Mouse (Mus musculus) heart, postnatal 14 days (tissue): ENCODE measurements around the gene Rnaset2b. TPM values are rescaled to one million over a fixed set of nuclear protein-coding genes. Genes with fewer than 3 reads are reported as not detected.
"Not testable (repeated sequence)": the region's sequence is repeated elsewhere in the genome, so short reads cannot be mapped to it uniquely, and the experiment has no call there.

Experiments used
- DNase-seq, 2 experiments: peaks; one replicate each; pipeline ENCODE4 v3.0.0; 2021 to 2022
- intact Hi-C: fragments of 180-260 bp; cut with DNase I; formaldehyde crosslinking; loops from one replicate; pipeline ENCODE4 v1.15.1; 2025
- total RNA-seq, 2 experiments: library from RNA; stranded (reverse); gene quantifications; 2 replicates each; pipeline ENCODE4 v1.2.3; 2021

The Rnaset2b gene
- total RNA-seq, 2 experiments from 2014 or later: 172 to 175 TPM

DNA sequence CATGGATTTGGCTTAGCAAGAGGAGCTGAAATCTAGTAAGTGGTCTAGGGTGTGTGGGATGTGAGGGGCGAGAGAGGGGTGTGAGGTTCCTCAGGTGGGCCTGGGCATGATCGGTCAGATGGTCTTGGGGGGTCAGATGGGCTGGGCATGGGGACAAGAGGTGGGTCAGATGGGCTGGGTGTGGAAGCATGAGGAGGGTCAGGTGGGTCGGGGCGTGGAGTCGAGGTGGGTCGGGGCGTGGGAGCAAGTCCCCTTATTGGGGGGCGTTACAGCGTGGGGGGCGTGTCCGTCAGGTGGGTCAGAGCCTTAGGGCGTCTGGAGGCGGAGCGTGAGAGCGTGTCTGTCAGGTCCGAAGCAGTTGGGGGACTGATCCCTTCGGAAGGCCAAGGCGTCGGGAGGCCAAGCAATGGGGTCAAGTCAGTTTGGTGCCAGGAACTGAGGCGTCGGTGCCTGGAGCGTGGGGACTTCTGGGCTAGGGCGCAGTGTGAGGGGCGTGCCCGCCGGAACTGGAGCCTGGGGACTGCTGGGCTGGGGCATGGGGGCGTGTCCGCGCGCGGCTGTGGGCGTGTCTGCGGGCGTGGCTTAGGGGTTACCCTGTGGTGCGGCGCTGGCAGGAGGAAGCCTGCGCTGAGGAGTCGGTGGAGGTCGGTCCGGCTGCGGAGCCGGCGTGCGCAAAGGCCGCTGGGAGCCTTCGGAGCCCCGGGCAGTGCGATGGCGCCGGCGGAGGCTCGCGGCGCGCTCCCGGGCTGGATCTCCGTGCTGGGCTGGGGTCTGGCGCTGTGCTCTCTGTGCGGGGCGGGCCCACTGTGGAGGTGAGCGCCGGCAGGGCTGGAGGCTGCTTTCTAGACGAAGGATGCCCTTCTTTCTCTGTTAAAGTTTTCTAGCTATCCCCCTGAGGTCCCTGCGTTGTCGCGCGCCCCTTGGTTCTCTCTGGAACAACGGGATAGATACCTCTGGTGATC is 8.1 kb downstream of the Rnaset2b start, which contains the start of gene Gm49721:
Gene Gm49721, plus strand, starts transcription at position 618 of the 962 bp plus-strand sequence.
- peak; percentile 70 to 75 for DNase-seq
- intact Hi-C loops: not testable (repeated sequence)

DNA sequence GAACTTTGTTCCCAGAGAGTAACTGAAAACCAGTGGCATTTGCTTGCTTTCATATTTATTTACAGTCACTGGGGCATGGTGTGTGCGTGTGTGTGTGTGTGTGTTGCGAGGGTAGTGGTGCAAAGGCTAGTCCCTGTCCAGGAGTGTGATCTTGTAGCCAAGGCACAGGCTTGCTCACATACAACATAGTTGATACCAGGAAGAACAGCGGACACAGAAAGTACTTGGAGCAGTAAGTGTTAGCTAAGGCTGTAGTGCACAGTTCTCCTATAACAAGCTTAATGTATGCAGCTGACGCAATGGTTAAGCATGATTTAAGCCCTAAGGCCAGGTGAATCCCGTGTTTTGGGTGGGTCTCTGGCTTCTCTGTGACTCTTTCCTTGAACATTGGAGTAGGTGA is 8.9 kb downstream of the Rnaset2b start:
- intact Hi-C loops: not testable (repeated sequence)

DNA sequence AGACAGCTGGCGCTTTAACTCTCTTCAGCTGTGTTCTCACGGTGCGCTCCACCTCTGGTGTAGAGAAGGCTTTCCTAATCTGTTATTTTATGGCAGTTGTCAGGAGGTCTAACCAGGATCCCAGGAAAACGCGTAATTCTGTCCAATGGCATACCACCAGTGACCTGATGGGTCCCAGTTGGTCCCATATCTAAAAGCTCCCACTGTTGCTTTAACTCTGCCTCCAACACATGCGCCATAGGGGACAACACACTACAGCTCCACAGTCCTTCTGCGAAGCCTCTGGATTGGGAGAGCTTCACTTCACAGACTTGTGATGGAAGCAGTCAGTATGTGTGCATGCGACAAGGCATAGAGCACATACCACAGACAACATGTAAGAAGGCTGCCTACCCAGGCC is 9.7 kb downstream of the Rnaset2b start:
- intact Hi-C loops, DNase-seq: not testable (repeated sequence)

More for the DNA sequence above, 8.9 kb downstream of the Rnaset2b start:
- not testable (repeated sequence) for DNase-seq

DNA sequence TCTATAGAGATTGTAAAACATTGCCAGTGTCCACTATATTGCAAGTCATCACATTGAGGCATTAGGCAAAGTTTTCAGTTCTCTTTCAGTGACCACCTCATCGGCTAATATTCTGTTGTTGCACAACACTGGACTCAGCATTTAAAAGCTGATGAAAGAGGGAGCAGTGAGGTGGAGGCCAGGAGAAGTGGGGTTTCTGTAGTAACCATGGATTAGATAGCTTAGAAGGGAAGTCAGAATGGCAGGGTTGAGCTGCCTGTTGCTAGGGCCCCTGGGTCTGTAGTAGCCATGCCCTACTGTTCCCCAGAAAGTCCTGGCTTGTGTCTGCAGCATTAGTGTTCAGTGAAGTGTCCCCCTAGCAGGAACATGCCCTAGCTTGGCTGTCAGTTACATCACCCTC is 15.7 kb downstream of the Rnaset2b start:
- DNase-seq, intact Hi-C loops: not testable (repeated sequence)

DNA sequence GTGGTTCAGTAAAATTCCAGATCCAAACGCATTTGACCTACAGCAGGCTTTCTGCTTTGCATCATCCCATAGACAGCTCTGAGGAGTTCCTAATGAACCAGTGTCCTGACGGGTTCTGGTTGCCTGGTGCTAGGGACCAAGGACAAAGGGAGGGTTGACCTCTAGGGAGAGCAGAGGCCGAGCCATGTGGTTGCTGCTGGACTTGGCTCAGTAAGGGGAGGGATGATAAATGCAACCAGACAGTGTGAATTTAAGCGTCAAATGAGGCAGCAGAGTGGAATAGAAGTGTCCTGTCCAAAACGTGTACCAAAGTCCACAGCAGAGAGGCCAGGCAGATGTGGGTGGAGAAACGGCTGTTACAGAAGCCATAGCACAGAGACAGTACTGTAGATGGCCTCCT is 25.1 kb downstream of the Rnaset2b start:
- intact Hi-C loops: not testable (repeated sequence)

DNA sequence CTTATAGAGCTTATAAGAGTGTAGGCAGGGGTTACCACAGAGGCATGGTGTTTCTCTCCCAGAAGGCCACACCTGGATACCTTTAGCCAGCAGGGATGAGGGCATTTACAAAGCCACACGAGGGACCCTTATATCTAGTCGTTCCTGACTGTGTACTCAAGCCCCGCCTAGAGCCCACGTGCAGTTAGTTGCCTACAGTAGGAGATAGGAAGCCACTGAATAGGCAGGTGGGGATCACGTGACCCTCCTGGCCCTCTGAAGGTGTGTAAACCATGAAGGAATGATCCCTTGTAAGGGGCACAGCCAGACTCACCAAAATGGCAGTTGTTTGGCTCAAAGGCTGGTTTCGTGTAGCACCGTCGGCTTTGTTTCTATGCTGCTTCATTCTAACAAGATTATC is 26.4 kb downstream of the Rnaset2b start:
- DNase-seq, intact Hi-C loops: not testable (repeated sequence)

More for the DNA sequence above, 25.1 kb downstream of the Rnaset2b start:
- not testable (repeated sequence) for DNase-seq

DNA sequence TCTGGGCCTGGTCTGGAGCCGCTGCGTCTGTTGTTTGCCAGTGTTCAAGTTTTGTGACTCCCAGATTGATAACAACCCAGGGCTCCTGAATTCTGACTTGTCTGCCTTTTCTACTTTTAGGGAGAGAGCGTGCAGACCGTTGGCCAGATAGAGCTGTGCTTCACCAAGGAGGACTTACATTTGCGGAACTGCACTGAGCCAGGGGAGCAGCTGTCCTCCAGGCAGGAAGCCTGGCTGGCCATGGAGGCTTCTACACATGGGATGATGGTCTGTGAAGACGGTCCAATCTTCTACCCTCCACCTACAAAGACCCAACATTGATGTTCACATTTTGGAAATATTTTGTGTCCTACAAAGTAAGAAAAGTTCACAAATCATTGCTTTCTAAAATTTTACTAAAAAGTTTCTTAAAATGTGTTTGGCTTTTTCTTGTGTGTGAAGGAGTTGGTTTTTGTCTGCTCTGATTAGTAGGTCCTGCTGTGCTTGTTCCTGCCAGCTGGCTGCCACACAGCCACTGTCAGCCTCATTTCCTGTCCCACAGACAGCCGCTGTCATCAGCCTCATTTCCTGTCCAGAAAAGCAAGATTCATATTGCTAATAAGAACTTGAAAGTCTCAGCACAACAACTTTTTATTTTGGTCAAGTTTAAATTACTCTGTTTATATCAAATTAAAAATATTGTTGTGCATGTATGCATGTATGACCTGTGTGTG is 27.5 kb downstream of the Rnaset2b start:
- DNase-seq, intact Hi-C loops: not testable (repeated sequence)

DNA sequence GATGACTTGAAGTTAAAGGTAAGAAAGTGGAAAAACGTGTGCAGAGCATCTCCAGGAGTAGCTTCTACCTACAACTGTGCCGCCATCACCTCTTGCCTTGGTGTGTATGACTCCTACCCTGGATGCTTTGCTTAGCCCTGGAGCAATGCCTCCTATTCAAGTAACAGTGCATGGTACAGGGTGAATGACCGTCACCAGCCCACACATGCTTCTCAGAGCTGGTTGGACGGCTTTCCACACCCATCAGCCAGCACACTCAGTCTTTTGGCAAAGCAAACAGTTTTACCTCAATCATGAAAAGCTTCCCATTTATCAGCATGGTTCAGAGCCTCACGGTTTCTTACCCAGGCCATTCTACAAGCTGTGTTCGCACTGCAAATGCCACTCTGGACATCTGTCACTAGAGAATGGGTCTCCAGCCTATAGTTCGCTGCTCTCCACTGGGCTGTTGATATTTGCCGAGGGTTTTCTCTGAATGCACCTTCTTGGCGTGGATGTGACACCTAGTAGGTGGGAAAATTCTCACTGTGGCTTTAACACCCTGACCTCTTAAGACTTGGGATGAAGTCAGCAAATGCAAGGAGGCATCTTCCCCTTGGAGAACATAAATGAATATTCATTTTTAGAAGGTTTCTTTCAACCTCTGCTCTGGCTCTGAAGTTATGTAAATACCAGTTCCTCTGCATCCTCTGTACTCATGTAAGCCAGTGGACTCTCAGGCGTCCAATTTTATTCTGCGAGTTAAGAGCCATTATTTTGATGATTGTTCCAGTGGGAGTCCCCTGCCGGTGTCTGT is 31.6 kb downstream of the Rnaset2b start:
- intact Hi-C loops, DNase-seq: not testable (repeated sequence)

DNA sequence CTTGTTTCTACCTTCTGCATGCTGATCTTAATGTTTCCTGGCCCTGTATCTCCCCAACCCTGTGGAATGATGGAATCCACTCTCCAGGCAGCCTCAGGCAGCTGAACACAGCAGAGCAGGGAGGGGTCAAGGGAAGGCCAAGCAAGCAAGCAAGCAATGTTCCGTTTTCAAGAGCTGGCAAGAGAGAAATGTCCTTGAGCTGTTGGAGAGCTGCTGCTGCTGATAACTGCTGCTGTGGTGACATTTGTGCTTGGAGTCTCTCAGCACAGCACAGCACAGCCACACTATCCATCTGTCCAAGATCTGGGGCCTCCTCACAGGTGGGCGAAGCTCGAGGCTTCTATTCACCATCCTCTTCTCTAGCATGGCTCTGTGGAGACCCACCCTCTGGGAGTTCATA is 33.0 kb downstream of the Rnaset2b start:
- intact Hi-C loops, DNase-seq: not testable (repeated sequence)

DNA sequence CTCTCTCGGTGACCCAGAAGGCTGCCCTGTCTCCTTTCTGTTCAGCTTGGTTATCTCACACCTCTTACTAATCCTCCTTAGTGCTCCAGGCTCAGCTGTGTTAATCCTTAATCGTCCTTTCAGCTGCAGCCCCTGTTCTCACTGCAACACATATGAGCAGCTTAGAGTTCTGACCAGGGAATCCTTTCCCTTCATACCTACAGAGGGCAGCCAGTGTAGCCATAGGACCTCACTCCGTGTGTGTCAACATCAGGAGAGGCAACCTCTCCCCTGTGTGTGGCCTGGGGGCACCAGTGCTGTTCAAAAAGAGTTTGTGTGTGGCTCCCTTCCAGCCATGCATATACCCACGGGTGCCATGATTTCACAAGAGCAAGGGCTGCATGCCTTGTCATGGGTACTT is 35.2 kb downstream of the Rnaset2b start:
- DNase-seq, intact Hi-C loops: not testable (repeated sequence)

DNA sequence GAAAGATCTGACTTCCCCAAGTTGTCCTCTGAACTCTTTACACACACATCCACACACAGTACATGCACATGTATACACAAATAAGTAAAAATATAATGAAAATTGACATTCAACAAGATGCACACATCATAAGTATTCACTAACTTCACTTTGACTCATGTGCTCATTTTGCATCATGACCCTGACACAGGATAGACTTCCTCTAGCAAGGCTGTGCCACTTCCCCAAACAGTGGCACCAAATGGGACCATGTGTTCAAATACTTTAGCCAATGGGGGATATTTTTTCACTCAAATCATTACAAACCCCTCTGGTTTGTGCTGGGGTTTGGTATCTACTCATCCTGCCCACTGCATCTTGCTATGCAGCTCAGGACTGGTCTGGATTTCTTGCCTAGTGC is 38.5 kb downstream of the Rnaset2b start:
- not testable (repeated sequence) for DNase-seq

DNA sequence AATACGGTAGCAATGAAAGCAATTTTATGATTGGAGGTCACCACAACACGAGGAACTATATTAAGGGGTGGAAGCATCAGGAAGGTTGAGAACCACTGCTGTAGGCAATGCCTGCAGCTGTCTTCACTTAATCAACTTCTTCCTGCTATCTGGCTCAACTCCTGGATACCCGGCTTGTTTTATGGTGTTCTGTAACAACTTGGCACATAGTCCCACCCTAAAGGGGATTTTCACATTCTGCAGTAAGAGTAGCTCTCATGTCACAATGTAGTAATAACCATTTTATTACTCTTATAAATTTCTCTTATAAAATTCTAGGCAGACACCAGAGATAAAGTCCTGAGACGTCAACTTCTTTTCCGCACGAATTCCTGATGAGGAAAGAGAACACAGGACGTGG is 39.0 kb downstream of the Rnaset2b start:
- DNase-seq, intact Hi-C loops: not testable (repeated sequence)

More for the DNA sequence above, 38.5 kb downstream of the Rnaset2b start:
- intact Hi-C loops: not testable (repeated sequence)

DNA sequence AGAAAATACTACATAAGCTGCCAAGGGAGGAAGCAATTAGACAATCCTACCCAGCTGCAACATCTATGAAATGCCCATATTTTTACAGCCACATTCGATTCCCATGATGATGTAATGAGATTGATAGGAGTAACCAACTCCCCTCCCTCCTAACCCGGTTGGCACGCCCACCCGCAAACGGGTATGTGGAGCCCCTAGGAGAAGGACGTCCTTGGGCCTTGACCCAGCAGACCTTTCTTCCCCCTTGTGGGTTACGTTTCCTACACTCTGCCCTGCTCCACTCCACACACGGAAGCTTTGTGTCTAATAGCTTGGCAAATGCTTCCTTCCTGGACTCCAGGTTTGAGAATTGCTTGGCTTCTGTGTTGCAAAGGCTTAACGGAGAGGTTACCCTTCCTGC is 39.5 kb downstream of the Rnaset2b start:
- DNase-seq, intact Hi-C loops: not testable (repeated sequence)

DNA sequence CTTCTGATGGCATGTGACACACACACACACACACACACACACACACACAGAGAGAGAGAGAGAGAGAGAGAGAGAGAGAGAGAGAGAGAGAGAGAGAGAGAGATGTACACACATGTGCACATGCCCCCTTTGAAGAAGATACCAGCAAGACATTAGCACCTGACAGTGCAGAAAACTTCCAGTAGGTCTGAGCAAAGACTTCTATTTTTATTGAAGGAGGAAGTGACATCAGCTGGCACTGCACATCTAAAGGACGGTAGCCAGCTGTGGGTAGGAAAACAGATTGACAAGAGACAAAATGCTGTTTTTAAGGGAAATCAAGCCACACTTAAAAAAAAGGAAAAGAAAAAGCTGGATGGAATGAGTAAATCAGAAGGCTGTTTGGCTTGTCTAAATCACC is 43.8 kb downstream of the Rnaset2b start:
- intact Hi-C loops, DNase-seq: not testable (repeated sequence)

DNA sequence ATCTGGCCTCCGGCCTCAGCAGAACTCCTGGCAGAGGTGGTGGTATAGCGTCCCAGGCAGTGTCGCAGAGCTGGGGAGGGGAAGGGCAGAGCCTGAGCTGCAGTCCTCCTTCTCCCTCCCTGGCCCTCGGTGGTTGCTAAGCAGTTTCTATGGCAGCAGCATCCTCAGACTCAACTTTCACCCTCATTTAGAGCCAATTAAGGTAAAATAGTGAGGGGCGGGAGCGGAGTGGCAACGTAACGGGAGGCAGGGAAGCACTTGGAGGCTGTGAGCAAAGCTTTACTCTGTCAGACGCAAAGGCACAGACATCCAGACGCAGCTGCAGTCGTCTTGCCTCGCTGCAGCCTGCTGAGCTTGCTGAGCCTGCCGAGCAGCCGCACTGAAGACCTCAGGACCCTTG is 54.8 kb downstream of the Rnaset2b start, which contains the start of gene Gm1604a:
Gene Gm1604a, plus strand, starts transcription at position 312 of the 400 bp plus-strand sequence.
- intact Hi-C loops, DNase-seq: not testable (repeated sequence)

DNA sequence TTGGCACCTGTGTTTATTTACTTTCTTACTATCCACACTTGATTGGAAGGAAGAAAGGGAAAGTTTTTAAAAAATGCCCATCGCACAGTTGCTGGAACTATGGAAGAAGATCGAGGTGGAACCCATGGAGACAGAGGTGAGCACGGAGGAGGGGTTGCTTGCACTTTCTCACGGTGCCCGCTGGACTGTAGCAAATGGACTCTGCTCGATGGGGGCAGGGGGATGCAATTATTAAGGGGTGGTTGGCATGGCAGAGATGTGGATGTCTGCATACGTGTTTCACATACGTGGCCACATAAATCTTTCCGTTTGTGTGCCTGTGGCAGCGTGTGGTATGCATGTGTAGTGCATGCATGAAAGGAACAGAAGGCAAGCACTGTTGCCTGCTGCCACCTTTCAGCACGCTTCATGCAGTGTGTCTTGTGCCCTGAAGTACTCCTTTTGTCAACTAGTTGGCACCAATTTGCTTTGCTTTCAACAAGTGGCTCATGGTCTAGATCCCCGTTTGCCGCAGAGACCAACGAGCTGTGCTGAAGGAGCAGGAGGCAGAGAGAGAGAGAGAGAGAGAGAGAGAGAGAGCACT is 55.4 kb downstream of the Rnaset2b start:
- intact Hi-C loops: not testable (repeated sequence)

DNA sequence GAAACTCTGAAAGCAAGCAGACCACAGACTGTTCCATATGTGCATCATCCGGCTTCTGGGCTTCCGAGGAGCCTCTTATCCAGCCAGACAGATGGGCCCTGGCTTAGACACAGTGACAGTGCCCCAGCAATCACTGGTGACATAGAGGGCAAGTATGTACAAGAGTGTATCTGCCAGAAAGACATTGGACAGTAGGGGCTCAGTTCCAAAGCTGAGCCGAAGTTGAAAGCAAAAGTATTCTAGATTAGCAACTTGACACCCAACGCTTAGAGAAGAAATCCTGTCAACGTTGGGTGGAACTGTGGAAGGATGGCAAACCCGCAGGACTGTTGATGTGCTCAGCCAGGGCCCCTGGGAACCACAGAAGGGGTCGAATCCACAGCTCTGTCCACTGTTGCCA is 59.8 kb downstream of the Rnaset2b start:
- intact Hi-C loops, DNase-seq: not testable (repeated sequence)

More for the DNA sequence above, 55.4 kb downstream of the Rnaset2b start:
- DNase-seq: not testable (repeated sequence)

DNA sequence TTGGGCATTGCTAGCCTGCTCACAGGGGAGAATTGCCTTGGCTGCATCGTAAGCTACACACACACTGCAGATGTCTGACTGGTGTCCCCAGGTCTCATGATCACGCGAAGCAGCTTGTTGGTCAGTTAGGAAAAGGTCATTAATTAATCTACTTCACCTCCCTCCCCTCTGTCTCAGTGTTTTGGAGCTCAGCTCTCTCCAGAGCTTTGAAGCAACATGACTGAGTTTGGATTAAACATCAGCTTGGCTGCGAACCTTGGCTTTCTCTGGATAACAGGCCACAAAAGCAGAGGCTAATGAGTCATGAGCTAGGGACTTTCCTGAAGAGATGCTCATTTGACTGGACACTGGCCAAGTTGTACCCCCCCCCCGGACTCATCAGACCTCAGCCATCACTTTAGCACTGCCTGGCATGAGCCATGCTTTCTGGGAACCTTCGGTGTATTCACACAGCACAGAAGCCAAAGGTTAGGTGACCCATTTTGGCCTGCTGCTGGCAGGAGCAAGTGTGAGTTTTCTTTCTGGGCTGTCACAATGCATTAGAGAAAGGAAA is 60.3 kb downstream of the Rnaset2b start:
- DNase-seq, intact Hi-C loops: not testable (repeated sequence)
